Mouse (Mus musculus) left cerebral cortex, adult 8-10 months (tissue): ENCODE results near the gene Wscd2. TPM values are rescaled to one million over a fixed set of nuclear protein-coding genes. Genes with fewer than 3 reads are reported as not detected.

Source experiments
- DNase-seq, 2 experiments: peaks; one replicate each; pipeline ENCODE4 v3.0.0; 2022; ENCODE audit warnings: low spot score in 2 of 2
- total RNA-seq, 4 experiments: library from RNA; stranded (reverse); gene quantifications; 2 replicates each; pipeline ENCODE4 v1.2.4; 2022

The Wscd2 gene
- total RNA-seq, 4 experiments from 2014 or later = 53.3 to 55.9 (median 53.6) TPM

- DNase-seq = no peak
These were observed 49.3 kb downstream of the Wscd2 start for GRCm38 (mm10) chr5:113539438-113539837.

GRCm38 (mm10) chr5:113539858-113540257 lies 49.7 kb downstream of the Wscd2 start:
- no peak for DNase-seq

- DNase-seq = no peak
These were observed 51.1 kb downstream of the Wscd2 start for GRCm38 (mm10) chr5:113541196-113541595.

- DNase-seq = no peak
These were observed 52.8 kb downstream of the Wscd2 start for GRCm38 (mm10) chr5:113542885-113543476.

GRCm38 (mm10) chr5:113547949-113548700 lies 58.0 kb downstream of the Wscd2 start:
- DNase-seq = peak in 1 of 2 experiments; percentile 41

- DNase-seq = no peak
These were observed 60.1 kb downstream of the Wscd2 start for GRCm38 (mm10) chr5:113550249-113550648.

- no peak for DNase-seq
These were observed 60.6 kb downstream of the Wscd2 start for GRCm38 (mm10) chr5:113550759-113551158.

- DNase-seq = no peak
These were observed 63.3 kb downstream of the Wscd2 start for GRCm38 (mm10) chr5:113553402-113553897.

- DNase-seq = no peak
These were observed 64.0 kb downstream of the Wscd2 start for GRCm38 (mm10) chr5:113554095-113554494.

- DNase-seq = no peak
These were observed 64.4 kb downstream of the Wscd2 start for GRCm38 (mm10) chr5:113554571-113554970.

- DNase-seq = no peak
These were observed 65.6 kb downstream of the Wscd2 start for GRCm38 (mm10) chr5:113555684-113556083.

- DNase-seq = no peak
These were observed 67.9 kb downstream of the Wscd2 start for GRCm38 (mm10) chr5:113558065-113558464.

GRCm38 (mm10) chr5:113559627-113560026 lies 69.5 kb downstream of the Wscd2 start:
- no peak for DNase-seq

- no peak for DNase-seq
These were observed 74.3 kb downstream of the Wscd2 start for GRCm38 (mm10) chr5:113564463-113564862.

- no peak for DNase-seq
These were observed 75.1 kb downstream of the Wscd2 start for GRCm38 (mm10) chr5:113565101-113565854.

GRCm38 (mm10) chr5:113565858-113566257 lies 75.7 kb downstream of the Wscd2 start:
- no peak for DNase-seq

- no peak for DNase-seq
These were observed 80.1 kb downstream of the Wscd2 start for GRCm38 (mm10) chr5:113570056-113570717.

GRCm38 (mm10) chr5:113577555-113577954 lies 87.4 kb downstream of the Wscd2 start:
- no peak for DNase-seq

GRCm38 (mm10) chr5:113578428-113578827 lies 88.3 kb downstream of the Wscd2 start:
- no peak for DNase-seq

GRCm38 (mm10) chr5:113579128-113579527 lies 89.0 kb downstream of the Wscd2 start:
- no peak for DNase-seq

GRCm38 (mm10) chr5:113580248-113580647 lies 90.1 kb downstream of the Wscd2 start:
- DNase-seq = no peak

GRCm38 (mm10) chr5:113580801-113581200 lies 90.7 kb downstream of the Wscd2 start:
- no peak for DNase-seq
